Mouse (Mus musculus): ENCODE results near the gene Etfb. TPM values are rescaled to one million over a fixed set of nuclear protein-coding genes. Genes with fewer than 3 reads are reported as not detected.

Etfb gene
- polyA plus RNA-seq, 1 experiment from 2014 or later: 226 TPM

DNA sequence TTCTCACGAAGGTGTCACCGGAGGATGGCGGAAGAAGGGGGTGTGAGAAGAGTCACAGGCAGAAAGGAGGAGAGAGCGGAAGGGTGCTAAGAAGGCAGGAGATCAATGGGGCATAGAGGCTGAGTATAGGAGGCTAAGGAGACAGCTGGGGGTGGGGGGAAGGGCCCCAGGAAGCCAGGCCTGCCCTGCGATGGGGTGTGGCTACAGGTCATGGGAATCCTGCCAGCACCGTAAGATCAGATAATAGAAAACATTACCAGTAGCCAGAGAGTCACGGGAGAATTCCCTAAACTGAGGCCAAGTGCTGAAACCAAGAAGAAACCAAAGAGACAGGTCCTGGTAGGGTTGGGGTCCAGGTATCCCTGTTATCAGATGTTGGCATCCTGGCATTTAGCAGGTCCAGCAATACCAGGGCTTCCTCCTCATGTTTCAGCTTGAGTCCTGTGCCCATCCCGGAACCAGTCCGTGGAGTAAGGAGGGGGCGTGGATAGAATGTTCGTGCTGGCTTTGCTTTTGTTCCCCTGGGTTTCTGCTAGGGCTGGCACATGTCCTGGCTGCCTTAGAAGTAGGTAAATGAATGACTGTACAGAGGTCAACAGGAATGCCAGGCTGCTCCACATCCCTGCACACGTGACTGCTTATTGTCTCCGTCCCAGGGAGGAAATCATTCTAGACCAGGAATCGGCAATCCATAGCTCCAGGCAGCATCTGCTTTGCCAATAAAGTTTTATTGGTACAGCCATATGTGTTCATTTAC, 9.9 kb downstream of the Etfb start:
- H3K27me3 ChIP-seq (ENCODE audit: insufficient read depth, poor library complexity, severe bottlenecking): no peaks in the 10 kb centered on the region
- H3K27ac ChIP-seq: no peak overlapping the region
- 92% methylated on average over 14 of the region's 14 CpGs for WGBS
- H3K9me3 ChIP-seq: no peaks in the 10 kb centered on the region
- no peak overlapping the region for H3K4me3 ChIP-seq
- DNase-seq (ENCODE audit: low spot score): no peak
- no peaks in the 10 kb centered on the region for H3K4me1 ChIP-seq (replicated peaks)
- H3K36me3 ChIP-seq: peaks cover 59% of the 10 kb centered on the region

- no peaks in the 10 kb centered on the region for H3K27me3 ChIP-seq (ENCODE audit: insufficient read depth, poor library complexity, severe bottlenecking)
- H3K4me3 ChIP-seq: no peak overlapping the region
- no peak overlapping the region for H3K27ac ChIP-seq
- H3K4me1 ChIP-seq (replicated peaks): no peaks in the 10 kb centered on the region
- no peaks in the 10 kb centered on the region for H3K9me3 ChIP-seq
- no peak for DNase-seq (ENCODE audit: low spot score)
- WGBS: 94% methylated on average over 6 of the region's 6 CpGs
- peaks cover 59% of the 10 kb centered on the region for H3K36me3 ChIP-seq
Observed at GRCm38 (mm10) chr7:43454371-43454770, 10.5 kb downstream of the Etfb start.

DNA sequence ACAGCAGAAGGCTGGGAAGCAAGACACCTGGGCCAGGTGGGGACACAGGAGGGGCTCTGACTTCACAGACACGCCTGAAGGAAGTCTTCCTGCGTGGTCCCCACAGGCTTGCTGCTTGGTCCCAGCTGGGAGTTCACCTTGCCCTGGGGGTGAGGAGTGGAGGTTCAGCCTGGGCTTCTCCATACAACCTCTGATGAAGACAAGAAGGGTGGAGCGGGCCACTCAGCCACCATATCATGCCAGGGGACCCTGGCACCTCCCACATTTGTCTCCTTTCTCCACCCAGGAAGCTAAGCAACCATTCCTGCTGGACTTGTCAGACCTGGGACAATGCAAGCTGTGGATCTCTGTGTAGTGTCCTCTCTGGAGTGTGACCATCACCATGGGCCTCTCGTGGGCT, 19.0 kb downstream of the Etfb start, which contains the start of gene Vsig10l:
Gene Vsig10l (plus strand): TSS at position 301 of the 400 bp plus-strand sequence.
- Histone ChIP-seq H3K9me3 (no peaks in the 10 kb centered on the region), H3K36me3 (peaks cover under 1% of the 10 kb centered on the region; the same call in 1 of the 2 replicates), H3K4me1 (replicated peaks) (peaks cover 19% of the 10 kb centered on the region), H3K27me3 (ENCODE audit: insufficient read depth, poor library complexity, severe bottlenecking) (peaks cover 44% of the 10 kb centered on the region), H3K4me3 (no peak within 1 kb of the TSS), H3K27ac (no peak within 1 kb of the TSS)
- 62% methylated on average over 4 of the region's 4 CpGs for WGBS
- DNase-seq (ENCODE audit: low spot score): no peak

DNA sequence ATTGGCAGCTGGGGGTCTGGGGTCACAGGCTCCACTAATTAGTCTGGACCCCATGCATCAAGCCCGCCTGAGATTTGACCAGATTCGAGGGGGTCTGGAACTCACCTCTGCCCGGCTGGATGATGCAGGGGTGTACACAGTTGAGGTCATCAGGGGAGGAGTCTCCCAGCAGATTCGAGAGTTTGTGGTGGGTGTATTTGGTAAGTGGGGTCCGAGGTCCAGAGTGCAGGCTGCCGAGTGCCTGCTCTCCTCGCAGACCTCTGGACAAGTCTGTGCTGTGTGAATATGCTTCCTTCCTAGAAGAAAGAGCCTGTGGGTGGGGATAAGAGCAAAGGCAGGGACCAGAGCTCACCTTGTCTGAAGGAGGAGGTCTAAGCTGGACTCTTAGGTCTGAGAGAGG, 20.1 kb downstream of the Etfb start:
- DNase-seq (ENCODE audit: low spot score): no peak
- 82% methylated on average over 7 of the region's 7 CpGs for WGBS
- peaks cover 19% of the 10 kb centered on the region for H3K4me1 ChIP-seq (replicated peaks)
- peaks cover 46% of the 10 kb centered on the region for H3K27me3 ChIP-seq (ENCODE audit: insufficient read depth, poor library complexity, severe bottlenecking)
- H3K9me3 ChIP-seq: no peaks in the 10 kb centered on the region
- no peak overlapping the region for H3K27ac ChIP-seq
- H3K4me3 ChIP-seq: no peak overlapping the region
- H3K36me3 ChIP-seq: no peaks in the 10 kb centered on the region

GRCm38 (mm10) chr7:43464864-43465343, 21.0 kb downstream of the Etfb start:
- no peaks in the 10 kb centered on the region for H3K36me3 ChIP-seq
- H3K4me1 ChIP-seq (replicated peaks): peaks cover 19% of the 10 kb centered on the region
- peak overlapping the region; percentile 61 for H3K4me3 ChIP-seq
- no peaks in the 10 kb centered on the region for H3K9me3 ChIP-seq
- H3K27me3 ChIP-seq (ENCODE audit: insufficient read depth, poor library complexity, severe bottlenecking): peaks cover 46% of the 10 kb centered on the region
- H3K27ac ChIP-seq: peak overlapping the region; percentile 67; the same call in 1 of the 2 replicates
- no peak for DNase-seq (ENCODE audit: low spot score)
- 10% methylated on average over 35 of the region's 35 CpGs for WGBS

DNA sequence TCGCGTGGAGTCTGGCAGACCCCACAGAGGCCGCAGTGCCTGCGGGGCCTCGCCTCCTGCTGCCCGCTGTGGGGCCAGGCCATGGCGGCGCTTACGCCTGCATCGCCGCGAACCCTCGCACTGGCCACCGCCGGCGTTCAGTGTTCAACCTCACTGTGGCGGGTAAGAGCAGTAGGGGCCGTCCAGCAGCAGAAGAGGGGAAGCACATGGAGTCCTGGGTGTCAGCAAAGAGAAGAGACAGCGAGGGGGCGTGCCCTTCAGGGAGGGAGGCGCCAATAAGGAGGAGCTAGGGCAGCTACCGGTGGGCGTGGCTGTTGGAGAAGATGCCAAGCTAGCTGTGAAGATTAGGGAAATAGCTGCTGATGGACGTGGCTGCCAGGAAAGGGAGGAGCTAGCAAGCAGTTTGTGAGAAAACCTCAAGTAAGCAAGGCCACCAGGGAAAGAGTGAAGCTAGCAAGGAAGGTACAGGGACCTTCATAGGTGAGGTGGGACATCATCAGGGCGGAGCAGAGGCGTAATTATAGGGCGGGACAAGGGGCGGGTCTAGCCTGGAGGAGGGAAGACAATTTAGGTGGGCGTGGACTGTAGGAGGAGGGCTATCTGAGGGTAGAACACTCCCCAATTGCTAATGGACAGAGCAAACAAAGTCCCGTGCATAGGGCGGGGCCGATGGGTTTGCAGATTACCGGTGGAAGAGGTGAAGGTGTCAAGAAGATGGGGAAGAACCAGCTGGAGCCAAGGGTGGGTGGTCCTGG, 21.6 kb downstream of the Etfb start:
- Histone ChIP-seq H3K36me3 (no peaks in the 10 kb centered on the region), H3K27ac (peak overlapping the region; percentile 67; the same call in 1 of the 2 replicates), H3K4me1 (replicated peaks) (peaks cover 19% of the 10 kb centered on the region), H3K9me3 (no peaks in the 10 kb centered on the region), H3K27me3 (ENCODE audit: insufficient read depth, poor library complexity, severe bottlenecking) (peaks cover 46% of the 10 kb centered on the region), H3K4me3 (peak overlapping the region; percentile 61)
- under 1% methylated on average over 33 of the region's 33 CpGs for WGBS
- DNase-seq (ENCODE audit: low spot score): peak; percentile 84

GRCm38 (mm10) chr7:43466099-43466694, 22.3 kb downstream of the Etfb start:
- Histone ChIP-seq H3K4me1 (replicated peaks) (peaks cover 19% of the 10 kb centered on the region), H3K27me3 (ENCODE audit: insufficient read depth, poor library complexity, severe bottlenecking) (peaks cover 46% of the 10 kb centered on the region), H3K36me3 (no peaks in the 10 kb centered on the region), H3K9me3 (no peaks in the 10 kb centered on the region), H3K27ac (peak overlapping the region; percentile 46; the same call in 1 of the 2 replicates), H3K4me3 (peak overlapping the region; percentile 61)
- WGBS: 1% methylated on average over 33 of the region's 33 CpGs
- peak; percentile 82 for DNase-seq (ENCODE audit: low spot score)

DNA sequence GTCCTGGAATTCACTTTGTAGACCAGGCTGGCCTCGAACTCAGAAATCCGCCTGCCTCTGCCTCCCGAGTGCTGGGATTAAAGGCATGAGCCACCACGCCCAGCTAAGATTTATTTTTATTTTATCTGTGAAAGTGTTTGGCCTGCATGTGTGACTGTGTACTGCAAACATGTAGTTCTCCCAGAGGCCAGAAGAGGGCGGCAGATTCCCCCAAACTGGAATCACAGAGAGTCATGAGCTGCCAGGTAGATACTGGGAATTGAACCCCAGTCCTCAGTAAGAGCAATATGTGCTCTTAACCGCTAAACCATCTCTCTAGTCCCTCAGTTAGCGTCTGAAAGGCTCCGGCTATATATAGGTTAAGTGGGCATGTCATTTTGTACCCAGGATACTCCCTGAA, 26.5 kb downstream of the Etfb start:
- Histone ChIP-seq H3K4me3 (no peak overlapping the region), H3K27me3 (ENCODE audit: insufficient read depth, poor library complexity, severe bottlenecking) (peaks cover 25% of the 10 kb centered on the region), H3K36me3 (no peaks in the 10 kb centered on the region; the same call in 1 of the 2 replicates), H3K27ac (no peak overlapping the region), H3K9me3 (no peaks in the 10 kb centered on the region), H3K4me1 (replicated peaks) (peaks cover 14% of the 10 kb centered on the region)
- WGBS: 41% methylated on average over 8 of the region's 8 CpGs
- peak; percentile 66 for DNase-seq (ENCODE audit: low spot score)

GRCm38 (mm10) chr7:43475706-43476105, 31.8 kb downstream of the Etfb start:
- 9% methylated on average over 23 of the region's 23 CpGs for WGBS
- no peak for DNase-seq (ENCODE audit: low spot score)
- Histone ChIP-seq H3K36me3 (peaks cover 5% of the 10 kb centered on the region; the same call in 1 of the 2 replicates), H3K27ac (no peak overlapping the region), H3K4me3 (no peak overlapping the region), H3K27me3 (ENCODE audit: insufficient read depth, poor library complexity, severe bottlenecking) (peaks cover 56% of the 10 kb centered on the region), H3K4me1 (replicated peaks) (peaks cover 21% of the 10 kb centered on the region), H3K9me3 (no peaks in the 10 kb centered on the region)

- 2% methylated on average over 13 of the region's 13 CpGs for WGBS
- Histone ChIP-seq H3K36me3 (peaks cover 5% of the 10 kb centered on the region; the same call in 1 of the 2 replicates), H3K27me3 (ENCODE audit: insufficient read depth, poor library complexity, severe bottlenecking) (peaks cover 56% of the 10 kb centered on the region)
Observed at GRCm38 (mm10) chr7:43476376-43476775, 32.5 kb downstream of the Etfb start.

GRCm38 (mm10) chr7:43481191-43481590, 37.3 kb downstream of the Etfb start:
- H3K9me3 ChIP-seq: no peaks in the 10 kb centered on the region
- H3K27me3 ChIP-seq (ENCODE audit: insufficient read depth, poor library complexity, severe bottlenecking): peaks cover 36% of the 10 kb centered on the region
- DNase-seq (ENCODE audit: low spot score): no peak
- H3K4me1 ChIP-seq (replicated peaks): peaks cover 19% of the 10 kb centered on the region
- H3K4me3 ChIP-seq: no peak overlapping the region
- WGBS: 68% methylated on average over 3 of the region's 3 CpGs
- no peak overlapping the region for H3K27ac ChIP-seq
- 0 out of 2 replicates have a peak, but pooled peaks cover 5% of the 10 kb centered on the region for H3K36me3 ChIP-seq

More at GRCm38 (mm10) chr7:43476376-43476775, 32.5 kb downstream of the Etfb start:
- Histone ChIP-seq H3K9me3 (no peaks in the 10 kb centered on the region), H3K4me3 (peak overlapping the region; percentile 25), H3K4me1 (replicated peaks) (peaks cover 21% of the 10 kb centered on the region), H3K27ac (no peak overlapping the region)
- no peak for DNase-seq (ENCODE audit: low spot score)

GRCm38 (mm10) chr7:43482090-43482716, 38.3 kb downstream of the Etfb start:
- 72% methylated on average over 8 of the region's 8 CpGs for WGBS
- Histone ChIP-seq H3K36me3 (0 out of 2 replicates have a peak, but pooled peaks cover 5% of the 10 kb centered on the region), H3K4me1 (replicated peaks) (peaks cover 11% of the 10 kb centered on the region), H3K27ac (no peak overlapping the region), H3K27me3 (ENCODE audit: insufficient read depth, poor library complexity, severe bottlenecking) (peaks cover 26% of the 10 kb centered on the region), H3K4me3 (no peak overlapping the region), H3K9me3 (no peaks in the 10 kb centered on the region)
- DNase-seq (ENCODE audit: low spot score): no peak
